In genomic region chr16:26371325-26372053, GRCm38 (mm10) we compare ENCODE assay signal across 8 mouse cellular contexts. TPM values are rescaled to one million over a fixed set of nuclear protein-coding genes. Genes with fewer than 3 reads are reported as not detected.
DNase-seq lines count a peak whose midpoint lies in the region; ATAC-seq and TF ChIP-seq lines count a peak whose summit lies in the region.

Gene Cldn1, minus strand, starts transcription at chr16:26371841.

- H3K4me2 ChIP-seq in forebrain, embryonic 16.5 days (ENCODE audit: low read length) = peak within 1 kb of the TSS; percentile 81
- peak within 1 kb of the TSS; percentile 70 for H3K4me2 ChIP-seq in liver, postnatal 0 days (ENCODE audit: low read depth, low read length)
- peak within 1 kb of the TSS; percentile 81 for H3K4me2 ChIP-seq in neural tube, embryonic 13.5 days
- H3K4me2 ChIP-seq in stomach, postnatal 0 days (replicated peaks; ENCODE audit: low read depth) = peak within 1 kb of the TSS; percentile 75

- intact Hi-C loops in heart, postnatal 14 days (cut with DNase I) = loop anchor here (2.0 to 5.0 kb wide), 2 partner anchors 139 to 407 kb away; no protein-coding TSS in a partner anchor

- ATAC-seq in forebrain, embryonic 16.5 days = peak; percentile 92
- peak; percentile 59 for ATAC-seq in liver, postnatal 0 days
- ATAC-seq in neural tube, embryonic 13.5 days (ENCODE audit: low read depth) = peak; percentile 76
- ATAC-seq in stomach, postnatal 0 days (ENCODE audit: low FRiP score, low TSS enrichment) = peak; percentile 88

- H3K36me3 ChIP-seq in forebrain, embryonic 16.5 days (ENCODE audit: control insufficient read depth, insufficient read depth) = no peaks in the 10 kb centered on the region
- H3K36me3 ChIP-seq in liver, postnatal 0 days (replicated peaks; ENCODE audit: insufficient read depth, low read length) = 0 out of 2 replicates have a peak, but pooled peaks cover 3% of the 10 kb centered on the region
- H3K36me3 ChIP-seq in neural tube, embryonic 13.5 days = no peaks in the 10 kb centered on the region
- no peaks in the 10 kb centered on the region for H3K36me3 ChIP-seq in stomach, postnatal 0 days (ENCODE audit: control insufficient read depth, insufficient read depth, low read length)

- no peak within 1 kb of the TSS for H3K27ac ChIP-seq in forebrain, embryonic 16.5 days (ENCODE audit: low read length)
- H3K27ac ChIP-seq in liver, postnatal 0 days (ENCODE audit: low read depth) = peak within 1 kb of the TSS; percentile 89
- H3K27ac ChIP-seq in neural tube, embryonic 13.5 days (replicated peaks) = no peak within 1 kb of the TSS
- H3K27ac ChIP-seq in stomach, postnatal 0 days (replicated peaks) = no peak within 1 kb of the TSS

- TF ChIP-seq EP300 in liver, postnatal 0 days (IDR thresholded peaks at IDR 0.05; ENCODE audit: low read depth) = no peak
- TF ChIP-seq EP300 in stomach, postnatal 0 days (optimal IDR thresholded peaks at IDR 0.05) = no peak

- no peaks in the 10 kb centered on the region for H3K9me3 ChIP-seq in forebrain, embryonic 16.5 days (ENCODE audit: control insufficient read depth, low read length)
- H3K9me3 ChIP-seq in liver, postnatal 0 days (ENCODE audit: low read length) = no peaks in the 10 kb centered on the region
- no peaks in the 10 kb centered on the region for H3K9me3 ChIP-seq in neural tube, embryonic 13.5 days
- no peaks in the 10 kb centered on the region for H3K9me3 ChIP-seq in stomach, postnatal 0 days (ENCODE audit: control insufficient read depth, low read length)

- peak within 1 kb of the TSS; percentile 43 for H3K4me3 ChIP-seq in forebrain, embryonic 16.5 days (replicated peaks; ENCODE audit: low read length)
- peak within 1 kb of the TSS; percentile 59 for H3K4me3 ChIP-seq in liver, postnatal 0 days (ENCODE audit: low read depth, low read length)
- peak within 1 kb of the TSS; percentile 46 for H3K4me3 ChIP-seq in neural tube, embryonic 13.5 days
- H3K4me3 ChIP-seq in stomach, postnatal 0 days (ENCODE audit: low read depth, low read length) = peak within 1 kb of the TSS; percentile 34

- no peaks in the 10 kb centered on the region for H3K27me3 ChIP-seq in forebrain, embryonic 16.5 days (replicated peaks; ENCODE audit: control insufficient read depth, insufficient read depth, low read length)
- no peaks in the 10 kb centered on the region for H3K27me3 ChIP-seq in liver, postnatal 0 days (ENCODE audit: insufficient read depth, low read length)
- H3K27me3 ChIP-seq in neural tube, embryonic 13.5 days = peaks cover 3% of the 10 kb centered on the region; the same call in 1 of the 2 replicates
- H3K27me3 ChIP-seq in stomach, postnatal 0 days (ENCODE audit: control insufficient read depth, insufficient read depth, low read length) = no peaks in the 10 kb centered on the region

- peaks cover 3% of the 10 kb centered on the region for H3K4me1 ChIP-seq in forebrain, embryonic 16.5 days (replicated peaks; ENCODE audit: control insufficient read depth, insufficient read depth, low read length)
- H3K4me1 ChIP-seq in liver, postnatal 0 days (ENCODE audit: insufficient read depth) = no peaks in the 10 kb centered on the region; the same call in 1 of the 2 replicates
- peaks cover 8% of the 10 kb centered on the region for H3K4me1 ChIP-seq in neural tube, embryonic 13.5 days (replicated peaks)
- H3K4me1 ChIP-seq in stomach, postnatal 0 days (replicated peaks; ENCODE audit: control insufficient read depth, insufficient read depth) = no peaks in the 10 kb centered on the region

- TF ChIP-seq CTCF in liver, postnatal 0 days (IDR thresholded peaks at IDR 0.05; ENCODE audit: low read depth) = peak; percentile 93
- TF ChIP-seq CTCF in stomach, postnatal 0 days (IDR thresholded peaks at IDR 0.05; ENCODE audit: low read depth) = peak; percentile 95

- 3% methylated on average over 33 of the region's 33 CpGs for WGBS in forebrain, embryonic 16.5 days
- WGBS in liver, postnatal 0 days (ENCODE audit: insufficient replicate concordance) = 5% methylated on average over 33 of the region's 33 CpGs
- WGBS in neural tube, embryonic 13.5 days = 3% methylated on average over 33 of the region's 33 CpGs
- 3% methylated on average over 33 of the region's 33 CpGs for WGBS in stomach, postnatal 0 days

- DNase-seq in CD4-positive helper T cell, adult 2 months (ENCODE audit: low read depth, low spot score) = peak; percentile 14
- peak; percentile 45 to 60 for DNase-seq in cerebellum, adult 18-20 months
- DNase-seq in heart, postnatal 14 days = peak; percentile 85 to 91
- DNase-seq in layer of hippocampus, adult 11-12 months (ENCODE audit: low spot score) = peak; percentile 81
- DNase-seq in liver, postnatal 0 days = peak; percentile 89
- DNase-seq in stomach, postnatal 0 days (ENCODE audit: low spot score) = peak; percentile 87

- peak within 1 kb of the TSS; percentile 49 for H3K9ac ChIP-seq in forebrain, embryonic 16.5 days (replicated peaks; ENCODE audit: low read depth, low read length)
- peak within 1 kb of the TSS; percentile 71 for H3K9ac ChIP-seq in liver, postnatal 0 days (replicated peaks)
- H3K9ac ChIP-seq in neural tube, embryonic 13.5 days = peak within 1 kb of the TSS; percentile 63
- H3K9ac ChIP-seq in stomach, postnatal 0 days (ENCODE audit: low read length) = peak within 1 kb of the TSS; percentile 35

RNA-seq across cellular contexts. Expression of gene Cldn1, which starts in this region (rescaled TPM):
- polyA plus RNA-seq in forebrain, embryonic 16.5 days (2015; fragmentation: Nextera tagmentation; extraction: Ambion mirVana) = 2.8 and 3.7 TPM in 2 replicates
- total RNA-seq in heart, postnatal 14 days (2021) = 1 to 10 TPM in 1 of 2 experiments, under 1 TPM in 1; 0.85 to 1.0 TPM
- polyA plus RNA-seq in liver, postnatal 0 days (2015; fragmentation: Nextera tagmentation; extraction: Ambion mirVana) = 90.0 and 101 TPM in 2 replicates
- 4.6 and 5.6 TPM in 2 replicates for polyA plus RNA-seq in neural tube, embryonic 13.5 days (2015; fragmentation: Nextera tagmentation; extraction: Ambion mirVana)
- polyA plus RNA-seq in stomach, postnatal 0 days (2015; fragmentation: Nextera tagmentation; extraction: Ambion mirVana) = 14.1 and 14.6 TPM in 2 replicates

Comparison
In these comparisons a context has a peak if more than half of its experiments do, and no peak if none do; other contexts are left out.
1. DNase-seq: peak in every context shown above with its lines; median percentile 89 in liver, postnatal 0 days; 88 in heart, postnatal 14 days; 87 in stomach, postnatal 0 days; 81 in layer of hippocampus, adult 11-12 months; 52 in cerebellum, adult 18-20 months; 14 in CD4-positive helper T cell, adult 2 months.